Mouse (Mus musculus): ENCODE measurements at regions not wholly inside any gene's neighbourhood (a gene's known extent, or its start where the extent isn't known, plus 50 kb on each side); places are given as distances from the start of the nearest gene placed in this dataset.

- no peak overlapping the region for H3K9ac ChIP-seq
- H3K36me3 ChIP-seq: no peaks in the 10 kb centered on the region
- no peak overlapping the region for H3K27ac ChIP-seq
- no peak overlapping the region for H3K4me3 ChIP-seq (replicated peaks)
- no peak overlapping the region for H3K4me2 ChIP-seq
- WGBS (ENCODE audit: insufficient replicate concordance): 44% methylated on average over 1 of the region's 1 CpGs
- H3K27me3 ChIP-seq: no peaks in the 10 kb centered on the region
- no peaks in the 10 kb centered on the region for H3K9me3 ChIP-seq (replicated peaks)
- ATAC-seq (ENCODE audit: low read depth) (no peak), DNase-seq (no peak)
- no peaks in the 10 kb centered on the region for H3K4me1 ChIP-seq (replicated peaks)
Observed at GRCm38 (mm10) chrX:129390920-129391319, 358.6 kb upstream of the Diaph2 start.

GRCm38 (mm10) chrX:129407778-129408177 lies 341.8 kb upstream of the Diaph2 start:
- 56% methylated on average over 1 of the region's 1 CpGs for WGBS (ENCODE audit: insufficient replicate concordance)
- H3K27ac ChIP-seq: no peak overlapping the region
- H3K27me3 ChIP-seq: no peaks in the 10 kb centered on the region
- H3K4me3 ChIP-seq (replicated peaks): no peak overlapping the region
- no peaks in the 10 kb centered on the region for H3K9me3 ChIP-seq (replicated peaks)
- H3K4me1 ChIP-seq (replicated peaks): no peaks in the 10 kb centered on the region
- H3K36me3 ChIP-seq: no peaks in the 10 kb centered on the region
- no peak overlapping the region for H3K4me2 ChIP-seq
- ATAC-seq (ENCODE audit: low read depth) (no peak), DNase-seq (no peak)
- no peak overlapping the region for H3K9ac ChIP-seq

- Histone ChIP-seq H3K27me3 (no peaks in the 10 kb centered on the region), H3K9ac (no peak overlapping the region), H3K9me3 (replicated peaks) (no peaks in the 10 kb centered on the region), H3K4me2 (no peak overlapping the region), H3K36me3 (no peaks in the 10 kb centered on the region), H3K27ac (no peak overlapping the region), H3K4me3 (replicated peaks) (no peak overlapping the region), H3K4me1 (replicated peaks) (no peaks in the 10 kb centered on the region)
- ATAC-seq (ENCODE audit: low read depth): no peak
- WGBS (ENCODE audit: insufficient replicate concordance): 49% methylated on average over 3 of the region's 3 CpGs
- DNase-seq: no peak
Observed at GRCm38 (mm10) chrX:129410079-129410478, 339.5 kb upstream of the Diaph2 start.

- Histone ChIP-seq H3K4me2 (no peak overlapping the region), H3K27ac (no peak overlapping the region), H3K4me1 (replicated peaks) (no peaks in the 10 kb centered on the region), H3K4me3 (replicated peaks) (no peak overlapping the region), H3K36me3 (no peaks in the 10 kb centered on the region), H3K9ac (no peak overlapping the region), H3K27me3 (no peaks in the 10 kb centered on the region), H3K9me3 (replicated peaks) (no peaks in the 10 kb centered on the region)
- ATAC-seq (ENCODE audit: low read depth) (no peak), DNase-seq (no peak)
- WGBS (ENCODE audit: insufficient replicate concordance): 42% methylated on average over 3 of the region's 3 CpGs
Observed at GRCm38 (mm10) chrX:129412939-129413627, 336.5 kb upstream of the Diaph2 start.

- Histone ChIP-seq H3K27me3 (no peaks in the 10 kb centered on the region), H3K9ac (no peak overlapping the region), H3K4me1 (replicated peaks) (no peaks in the 10 kb centered on the region), H3K4me3 (replicated peaks) (no peak overlapping the region), H3K9me3 (replicated peaks) (no peaks in the 10 kb centered on the region), H3K36me3 (no peaks in the 10 kb centered on the region), H3K27ac (no peak overlapping the region), H3K4me2 (no peak overlapping the region)
- ATAC-seq (ENCODE audit: low read depth) (no peak), DNase-seq (no peak)
Observed at GRCm38 (mm10) chrX:129413628-129414000, 335.9 kb upstream of the Diaph2 start.

- no peak for ATAC-seq (ENCODE audit: low read depth)
- Histone ChIP-seq H3K9ac (no peak overlapping the region), H3K27ac (no peak overlapping the region), H3K9me3 (replicated peaks) (no peaks in the 10 kb centered on the region), H3K4me2 (no peak overlapping the region), H3K4me3 (replicated peaks) (no peak overlapping the region), H3K27me3 (no peaks in the 10 kb centered on the region), H3K4me1 (replicated peaks) (no peaks in the 10 kb centered on the region), H3K36me3 (no peaks in the 10 kb centered on the region)
- DNase-seq: no peak
- 47% methylated on average over 4 of the region's 4 CpGs for WGBS (ENCODE audit: insufficient replicate concordance)
Observed at GRCm38 (mm10) chrX:129415326-129415725, 334.2 kb upstream of the Diaph2 start.

- Histone ChIP-seq H3K4me1 (replicated peaks) (no peaks in the 10 kb centered on the region), H3K27ac (no peak overlapping the region), H3K36me3 (no peaks in the 10 kb centered on the region), H3K4me3 (replicated peaks) (no peak overlapping the region), H3K9ac (no peak overlapping the region), H3K27me3 (no peaks in the 10 kb centered on the region), H3K9me3 (replicated peaks) (no peaks in the 10 kb centered on the region), H3K4me2 (no peak overlapping the region)
- 71% methylated on average over 6 of the region's 6 CpGs for WGBS (ENCODE audit: insufficient replicate concordance)
- no peak for DNase-seq
- ATAC-seq (ENCODE audit: low read depth): peak; percentile 70
Observed at GRCm38 (mm10) chrX:129448545-129448944, 301.0 kb upstream of the Diaph2 start.

GRCm38 (mm10) chrX:129476216-129476615 lies 273.3 kb upstream of the Diaph2 start:
- DNase-seq (no peak), ATAC-seq (ENCODE audit: low read depth) (no peak)
- Histone ChIP-seq H3K27ac (no peak overlapping the region), H3K9me3 (replicated peaks) (no peaks in the 10 kb centered on the region), H3K36me3 (no peaks in the 10 kb centered on the region), H3K4me3 (replicated peaks) (no peak overlapping the region), H3K4me2 (no peak overlapping the region), H3K9ac (no peak overlapping the region), H3K4me1 (replicated peaks) (no peaks in the 10 kb centered on the region), H3K27me3 (no peaks in the 10 kb centered on the region)
- WGBS (ENCODE audit: insufficient replicate concordance): 62% methylated on average over 6 of the region's 6 CpGs

- Histone ChIP-seq H3K36me3 (no peaks in the 10 kb centered on the region), H3K4me1 (replicated peaks) (no peaks in the 10 kb centered on the region), H3K4me3 (replicated peaks) (no peak overlapping the region), H3K9ac (no peak overlapping the region), H3K4me2 (no peak overlapping the region), H3K27me3 (no peaks in the 10 kb centered on the region), H3K9me3 (replicated peaks) (no peaks in the 10 kb centered on the region), H3K27ac (no peak overlapping the region)
- ATAC-seq (ENCODE audit: low read depth) (no peak), DNase-seq (no peak)
- WGBS (ENCODE audit: insufficient replicate concordance): 38% methylated on average over 2 of the region's 2 CpGs
Observed at GRCm38 (mm10) chrX:129494562-129494961, 255.0 kb upstream of the Diaph2 start.
